Mouse (Mus musculus) bone marrow, adult 2 months (tissue): ENCODE measurements around the gene Larp1.

Experiments
- CTCF ChIP-seq: fragments of 200-500 bp; IDR thresholded peaks from 2 replicates; pipeline ENCODE4 v1.5.1; 2011; ENCODE audit warnings: low read length, control low read depth; ENCODE audit not compliant: control insufficient read depth, insufficient read depth
- POLR2A ChIP-seq: fragments of 200-500 bp; IDR thresholded peaks from 2 replicates; pipeline ENCODE4 v1.6.1; 2011; ENCODE audit warnings: low read depth, mild to moderate bottlenecking, control low read depth, low read length, borderline replicate concordance; ENCODE audit not compliant: control insufficient read depth

- TF ChIP-seq CTCF (no peak), POLR2A (no peak)
These were observed 1.4 kb downstream of the Larp1 start for GRCm38 (mm10) chr11:58010226-58010781.
